In genomic region chr7:110717104-110717503, GRCm38 (mm10) we compare ENCODE assay signal across 22 mouse cellular contexts. TPM values are rescaled to one million over a fixed set of nuclear protein-coding genes. Genes with fewer than 3 reads are reported as not detected.
DNase-seq lines count a peak whose midpoint lies in the region; ATAC-seq and TF ChIP-seq lines count a peak whose summit lies in the region.
"Had no signal": no experiment of that assay in that cellular context is flagged by ENCODE, and none has a peak within 500 bp of the region (broad histone marks: within the 10 kb centered on the region; RNA-seq: fewer than 3 reads in every experiment).

No protein-coding gene starts in this region.

- no peak overlapping the region for H3K4me2 ChIP-seq in midbrain, embryonic 11.5 days
- H3K4me2 ChIP-seq in midbrain, embryonic 14.5 days (ENCODE audit: low read length) = no peak overlapping the region
- no peak overlapping the region for H3K4me2 ChIP-seq in hindbrain, postnatal 0 days (ENCODE audit: low read depth, low read length)

- DNase-seq in midbrain, embryonic 11.5 days (ENCODE audit: low spot score, missing footprints) = peak; percentile 53
- DNase-seq in midbrain, embryonic 14.5 days = no peak
- peak; percentile 65 for DNase-seq in 3T3-L1 (ENCODE audit: low read depth, low spot score)
- no peak for DNase-seq in adrenal gland, adult 18-20 months (ENCODE audit: low spot score in 2 of 2)
- DNase-seq in hindbrain, postnatal 0 days (ENCODE audit: low spot score) = no peak
- DNase-seq: adrenal gland, adult 2 months; adrenal gland, adult 8-10 months; adrenal gland, postnatal 10 days; adrenal gland, postnatal 14 days; adrenal gland, postnatal 25 days; adrenal gland, postnatal 36 days; B cell, adult 2 months; cerebellum, adult 11 months; cerebellum, adult 11-12 months; cerebellum, adult 18-20 months; cerebellum, adult 2 months; cerebellum, adult 8-10 months had no signal

- H3K27me3 ChIP-seq in midbrain, embryonic 11.5 days (ENCODE audit: control insufficient read depth, insufficient read depth, low read length) = no peaks in the 10 kb centered on the region
- H3K27me3 ChIP-seq in midbrain, embryonic 14.5 days (ENCODE audit: control insufficient read depth, insufficient read depth, low read length) = no peaks in the 10 kb centered on the region
- no peaks in the 10 kb centered on the region for H3K27me3 ChIP-seq in hindbrain, postnatal 0 days (ENCODE audit: insufficient read depth, low read length)
- H3K27me3 ChIP-seq: Patski had no signal

- 82% methylated on average over 6 of the region's 6 CpGs for WGBS in midbrain, embryonic 11.5 days
- 87% methylated on average over 6 of the region's 6 CpGs for WGBS in midbrain, embryonic 14.5 days
- WGBS in hindbrain, postnatal 0 days = 90% methylated on average over 6 of the region's 6 CpGs

- H3K9me3 ChIP-seq in midbrain, embryonic 11.5 days (ENCODE audit: control insufficient read depth, low read length) = no peaks in the 10 kb centered on the region
- no peaks in the 10 kb centered on the region for H3K9me3 ChIP-seq in midbrain, embryonic 14.5 days (ENCODE audit: control insufficient read depth, low read length)
- peaks cover 3% of the 10 kb centered on the region; the same call in 1 of the 2 replicates for H3K9me3 ChIP-seq in hindbrain, postnatal 0 days (ENCODE audit: low read length)
- H3K9me3 ChIP-seq: G1E had no signal

- TF ChIP-seq POLR2A in embryonic fibroblast, embryonic 13.5 days (IDR thresholded peaks at IDR 0.05; ENCODE audit: low read depth, low read length) = no peak

- ATAC-seq in midbrain, embryonic 11.5 days (ENCODE audit: low FRiP score) = no peak
- ATAC-seq in midbrain, embryonic 14.5 days (ENCODE audit: low FRiP score, low TSS enrichment) = no peak
- ATAC-seq in hindbrain, postnatal 0 days = no peak
- ATAC-seq: activated CD4-positive, CD25-positive, alpha-beta regulatory T cell, adult 4 months; CD4-positive, CD25-positive, alpha-beta regulatory T cell, adult 4 months; Patski had no signal

- H3K9ac ChIP-seq in midbrain, embryonic 11.5 days (ENCODE audit: low read length) = no peak overlapping the region
- H3K9ac ChIP-seq in midbrain, embryonic 14.5 days (replicated peaks; ENCODE audit: low read length) = no peak overlapping the region
- no peak overlapping the region for H3K9ac ChIP-seq in hindbrain, postnatal 0 days (replicated peaks; ENCODE audit: low read length)

- TF ChIP-seq CTCF in embryonic fibroblast, embryonic 13.5 days (IDR thresholded peaks at IDR 0.05; ENCODE audit: borderline replicate concordance, insufficient read depth, low read length) = no peak
- TF ChIP-seq CTCF in hindbrain, postnatal 0 days (IDR thresholded peaks at IDR 0.05; ENCODE audit: low read depth) = no peak

- H3K36me3 ChIP-seq in midbrain, embryonic 11.5 days (ENCODE audit: control insufficient read depth, insufficient read depth, low read length) = no peaks in the 10 kb centered on the region
- H3K36me3 ChIP-seq in midbrain, embryonic 14.5 days (ENCODE audit: control insufficient read depth, insufficient read depth, low read length) = no peaks in the 10 kb centered on the region
- H3K36me3 ChIP-seq in hindbrain, postnatal 0 days (ENCODE audit: insufficient read depth, low read length) = no peaks in the 10 kb centered on the region
- H3K36me3 ChIP-seq: G1E had no signal

- no peak overlapping the region for H3K27ac ChIP-seq in midbrain, embryonic 11.5 days (ENCODE audit: low read depth, low read length)
- H3K27ac ChIP-seq in midbrain, embryonic 14.5 days (replicated peaks; ENCODE audit: low read depth, low read length) = no peak overlapping the region
- H3K27ac ChIP-seq in embryonic fibroblast, embryonic 13.5 days (ENCODE audit: insufficient read depth, low read length) = peak overlapping the region; percentile 48; the same call in 1 of the 2 replicates
- no peak overlapping the region for H3K27ac ChIP-seq in hindbrain, postnatal 0 days

- no peak overlapping the region for H3K4me3 ChIP-seq in midbrain, embryonic 11.5 days (ENCODE audit: low read depth, low read length)
- H3K4me3 ChIP-seq in midbrain, embryonic 14.5 days (replicated peaks; ENCODE audit: low read depth, low read length) = no peak overlapping the region
- no peak overlapping the region for H3K4me3 ChIP-seq in embryonic fibroblast, embryonic 13.5 days (ENCODE audit: insufficient read depth, low read length)
- no peak overlapping the region for H3K4me3 ChIP-seq in hindbrain, postnatal 0 days (ENCODE audit: low read length)

- no peaks in the 10 kb centered on the region for H3K4me1 ChIP-seq in midbrain, embryonic 11.5 days (ENCODE audit: control insufficient read depth, insufficient read depth, low read length)
- no peaks in the 10 kb centered on the region for H3K4me1 ChIP-seq in midbrain, embryonic 14.5 days (ENCODE audit: control insufficient read depth, insufficient read depth, low read length)
- H3K4me1 ChIP-seq in embryonic fibroblast, embryonic 13.5 days (ENCODE audit: control insufficient read depth, insufficient read depth, low read length) = peaks cover 13% of the 10 kb centered on the region
- no peaks in the 10 kb centered on the region; the same call in 1 of the 2 replicates for H3K4me1 ChIP-seq in hindbrain, postnatal 0 days (ENCODE audit: insufficient read depth, low read length)

RNA-seq across cellular contexts. Expression of gene Ampd3, which starts 50.9 kb away (rescaled TPM):
- polyA plus RNA-seq in midbrain, embryonic 11.5 days (2014; fragmentation: Nextera tagmentation; extraction: Ambion mirVana) = 1.4 and 2.6 TPM in 2 replicates
- polyA plus RNA-seq in midbrain, embryonic 14.5 days (2014; fragmentation: Nextera tagmentation; extraction: Ambion mirVana) = 7.8 and 8.2 TPM in 2 replicates
- polyA plus RNA-seq in embryonic fibroblast, embryonic 13.5 days (2011; ENCODE audit: insufficient read length, low read depth, missing spikeins) = 4.6 and 8.8 TPM in 2 replicates
- total RNA-seq in adrenal gland, adult 18-20 months (2021) = 10 to 100 TPM; 18.8 to 22.6 TPM
- 15.1 and 24.8 TPM in 2 replicates for total RNA-seq in hindbrain, postnatal 0 days (2014; rRNA removed)
- polyA plus RNA-seq in hindbrain, postnatal 0 days (2015; fragmentation: Nextera tagmentation; extraction: Ambion mirVana) = 12.4 and 14.3 TPM in 2 replicates

Comparison
In these comparisons a context has a peak if more than half of its experiments do, and no peak if none do; other contexts are left out.
1. DNase-seq: peak in midbrain, embryonic 11.5 days (single experiment) and 3T3-L1 (single experiment); none in midbrain, embryonic 14.5 days (single experiment), adrenal gland, adult 18-20 months (0 of 2) and hindbrain, postnatal 0 days (single experiment).